Mouse (Mus musculus) MEL (cell line): Measurements from ENCODE around the gene Bpifc.

Source experiments
- CTCF ChIP-seq, 3 experiments: IDR thresholded peaks in 2 of 3; conservative IDR thresholded peaks in 1 of 3; 2 replicates each; pipeline ENCODE4 v1.5.1; 2011 to 2012; ENCODE audit warnings: low read length in 3 of 3, low read depth in 2 of 3, mild to moderate bottlenecking in 2 of 3, improper control_type of control experiment in 1 of 3, inconsistent platforms in 1 of 3, mixed read lengths in 1 of 3, moderate library complexity in 1 of 3; ENCODE audit not compliant: control insufficient read depth in 1 of 3, insufficient read depth in 1 of 3, poor library complexity in 1 of 3, severe bottlenecking in 1 of 3
- ETS1 ChIP-seq: IDR thresholded peaks from 2 replicates; pipeline ENCODE4 v1.6.1; 2012; ENCODE audit warnings: low read depth, mild to moderate bottlenecking, inconsistent platforms, low read length, improper control_type of control experiment, moderate library complexity
- GATA1 ChIP-seq: IDR thresholded peaks from 2 replicates; pipeline ENCODE4 v1.6.1; 2011; ENCODE audit warnings: low read depth, low read length, improper control_type of control experiment
- POLR2A ChIP-seq, 2 experiments: IDR thresholded peaks; 2 replicates each; pipeline ENCODE4 v1.6.1; 2011 to 2012; ENCODE audit warnings: low read length in 2 of 2, mild to moderate bottlenecking in 2 of 2, control low read depth in 1 of 2, improper control_type of control experiment in 1 of 2, low read depth in 1 of 2, moderate library complexity in 1 of 2; ENCODE audit not compliant: control insufficient read depth in 1 of 2, insufficient read depth in 1 of 2, poor library complexity in 1 of 2
- ZNF384 ChIP-seq: IDR thresholded peaks from 2 replicates; pipeline ENCODE4 v1.6.1; 2012; ENCODE audit warnings: low read depth, mild to moderate bottlenecking, inconsistent platforms, low read length, improper control_type of control experiment

DNA sequence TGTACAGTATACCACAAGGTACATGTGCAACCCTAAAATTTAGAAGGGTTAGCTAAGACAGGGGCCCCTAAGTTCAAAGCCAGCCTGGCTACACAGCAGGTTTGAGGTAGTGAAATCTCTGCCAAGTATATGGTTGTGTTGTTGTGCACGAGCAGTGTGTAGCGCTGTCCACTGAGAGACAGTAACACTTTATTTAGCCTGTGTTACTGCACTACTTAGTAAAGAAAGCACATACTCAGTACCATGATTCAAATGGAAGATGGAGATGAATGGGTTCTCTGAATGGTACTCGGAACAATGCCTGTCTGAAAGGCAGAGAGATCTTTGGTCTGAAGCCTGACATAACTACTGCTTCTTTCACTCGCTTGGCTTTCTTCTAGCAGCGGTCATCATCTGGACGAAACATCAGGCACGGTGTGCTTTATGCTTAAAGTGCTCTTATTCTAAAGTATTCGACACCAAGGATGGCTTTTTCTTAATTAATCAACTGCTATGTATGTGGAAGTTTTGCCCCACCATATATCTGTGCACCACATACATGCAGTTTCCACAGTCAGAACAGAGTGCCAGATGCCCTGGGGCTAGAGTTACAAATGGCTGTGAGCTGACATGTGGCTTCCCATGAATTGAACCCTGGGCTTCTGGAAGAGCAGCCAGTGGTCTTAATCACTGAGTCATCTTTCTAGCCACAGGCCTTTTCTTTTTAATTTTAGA lies 63.1 kb downstream of the Bpifc start:
- TF ChIP-seq ZNF384 (no peak), CTCF (IDR thresholded peaks at IDR 0.05 in 2 of 3, conservative IDR thresholded peaks at IDR 0.05 in 1 of 3; ENCODE audit: control insufficient read depth in 1 of 3, insufficient read depth in 1 of 3, low read depth in 2 of 3, low read length in 3 of 3, poor library complexity in 1 of 3, severe bottlenecking in 1 of 3) (no peak), POLR2A (IDR thresholded peaks at IDR 0.05; ENCODE audit: control insufficient read depth in 1 of 2, insufficient read depth in 1 of 2, low read depth in 1 of 2, low read length in 2 of 2, poor library complexity in 1 of 2) (no peak), ETS1 (no peak), GATA1 (no peak)
